Mouse (Mus musculus) bone marrow macrophage, adult 2 months (primary cell): ENCODE results near the gene Cldn10.

Source experiments
- CTCF ChIP-seq: IDR thresholded peaks from 2 replicates; pipeline ENCODE4 v1.5.1; 2012; ENCODE audit warnings: low read depth, mild to moderate bottlenecking, low read length, moderate library complexity
- POLR2A ChIP-seq: IDR thresholded peaks from 2 replicates; pipeline ENCODE4 v1.6.1; 2012; ENCODE audit warnings: mild to moderate bottlenecking, low read depth, low read length, borderline replicate concordance

DNA sequence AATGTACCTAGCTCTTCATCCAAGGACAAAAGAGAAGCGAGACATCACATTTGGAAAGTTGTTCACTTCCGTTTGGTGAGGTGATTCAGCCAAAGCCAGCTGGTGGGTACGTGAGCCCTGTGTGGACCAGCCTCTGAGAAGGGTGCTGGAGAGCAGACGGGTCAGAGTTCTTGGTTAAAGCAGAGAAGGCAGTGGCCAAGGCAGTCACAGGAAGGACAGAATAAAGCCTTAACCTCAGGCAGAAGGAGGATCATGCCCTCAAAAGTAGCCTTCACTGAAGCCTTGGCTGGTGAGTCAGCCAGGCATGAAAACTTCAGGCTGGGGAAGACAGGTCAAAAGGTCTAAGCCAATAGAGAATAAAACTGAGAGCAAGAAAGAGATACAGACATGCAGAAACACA, 22.0 kb downstream of the Cldn10 start:
- TF ChIP-seq CTCF (no peak), POLR2A (no peak)
